Mouse (Mus musculus): ENCODE results near the gene Map4k3. TPM values are rescaled to one million over a fixed set of nuclear protein-coding genes. Genes with fewer than 3 reads are reported as not detected.
"Not testable (repeated sequence)": the region's sequence is repeated elsewhere in the genome, so short reads cannot be mapped to it uniquely, and the experiment has no call there.

The Map4k3 gene
- polyA plus RNA-seq, 1 experiment from 2014 or later = 17.6 TPM

DNA sequence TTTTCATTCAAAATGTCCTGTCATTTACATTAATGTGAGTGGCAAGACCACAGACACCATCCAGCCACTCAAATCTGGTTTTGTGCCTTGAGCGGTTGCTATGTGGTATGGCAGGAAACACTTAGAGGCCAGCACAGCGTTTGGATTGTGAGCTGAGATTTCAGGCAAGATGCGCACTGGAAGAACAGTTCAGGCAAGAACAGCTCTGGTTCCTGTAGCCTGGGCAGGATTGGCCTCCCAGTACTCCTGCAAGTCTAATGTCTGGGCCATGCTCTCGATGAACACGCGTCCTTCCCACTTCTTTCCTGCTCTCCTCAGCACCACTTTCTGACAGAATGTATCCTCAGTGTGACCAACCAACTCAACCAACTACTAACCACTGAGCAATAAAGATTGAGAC lies 145.2 kb downstream of the Map4k3 start:
- Histone ChIP-seq H3K4me1 (no peaks in the 10 kb centered on the region), H3K27ac (no peak overlapping the region), H3K36me3 (peaks cover 54% of the 10 kb centered on the region), H3K9me3 (no peaks in the 10 kb centered on the region), H3K27me3 (ENCODE audit: insufficient read depth, poor library complexity, severe bottlenecking) (no peaks in the 10 kb centered on the region), H3K4me3 (no peak overlapping the region)
- WGBS = 92% methylated on average over 6 of the region's 6 CpGs
- peak; percentile 58 for DNase-seq (ENCODE audit: low spot score)

DNA sequence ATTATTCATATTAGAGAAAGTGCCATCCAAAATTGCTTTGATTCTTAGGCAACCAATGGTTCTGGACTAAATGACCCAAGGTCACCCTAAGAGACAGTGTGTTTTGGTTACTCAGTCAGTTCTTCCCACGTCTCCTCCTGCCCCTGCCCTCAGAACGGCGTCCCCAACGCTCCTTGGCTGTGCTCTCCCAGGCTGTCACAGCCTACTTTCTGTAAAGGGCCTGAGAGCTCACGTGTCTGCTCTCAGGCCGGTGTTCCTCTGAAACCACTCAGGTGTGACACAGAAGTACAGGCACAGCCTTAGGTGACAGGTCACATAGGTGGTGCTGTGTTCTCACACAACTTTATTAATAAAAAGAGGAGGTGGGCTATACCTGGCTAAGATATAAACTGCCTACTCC lies 148.4 kb downstream of the Map4k3 start:
- peaks cover 32% of the 10 kb centered on the region for H3K36me3 ChIP-seq

GRCm38 (mm10) chr17:80579089-80579488 lies 149.2 kb downstream of the Map4k3 start:
- 88% methylated on average over 9 of the region's 9 CpGs for WGBS
- no peak overlapping the region for H3K27ac ChIP-seq
- no peaks in the 10 kb centered on the region for H3K9me3 ChIP-seq
- H3K4me1 ChIP-seq = peaks cover 9% of the 10 kb centered on the region
- no peaks in the 10 kb centered on the region; the same call in 1 of the 2 replicates for H3K27me3 ChIP-seq (ENCODE audit: insufficient read depth, poor library complexity, severe bottlenecking)
- peaks cover 24% of the 10 kb centered on the region for H3K36me3 ChIP-seq
- H3K4me3 ChIP-seq = no peak overlapping the region
- peak; percentile 17 for DNase-seq (ENCODE audit: low spot score)

More for the DNA sequence above, 148.4 kb downstream of the Map4k3 start:
- H3K9me3 ChIP-seq = no peaks in the 10 kb centered on the region
- H3K27me3 ChIP-seq (ENCODE audit: insufficient read depth, poor library complexity, severe bottlenecking) = no peaks in the 10 kb centered on the region; the same call in 1 of the 2 replicates
- 79% methylated on average over 6 of the region's 6 CpGs for WGBS
- peaks cover 9% of the 10 kb centered on the region for H3K4me1 ChIP-seq
- H3K4me3 ChIP-seq = no peak overlapping the region
- H3K27ac ChIP-seq = no peak overlapping the region
- DNase-seq (ENCODE audit: low spot score) = peak; percentile 5

DNA sequence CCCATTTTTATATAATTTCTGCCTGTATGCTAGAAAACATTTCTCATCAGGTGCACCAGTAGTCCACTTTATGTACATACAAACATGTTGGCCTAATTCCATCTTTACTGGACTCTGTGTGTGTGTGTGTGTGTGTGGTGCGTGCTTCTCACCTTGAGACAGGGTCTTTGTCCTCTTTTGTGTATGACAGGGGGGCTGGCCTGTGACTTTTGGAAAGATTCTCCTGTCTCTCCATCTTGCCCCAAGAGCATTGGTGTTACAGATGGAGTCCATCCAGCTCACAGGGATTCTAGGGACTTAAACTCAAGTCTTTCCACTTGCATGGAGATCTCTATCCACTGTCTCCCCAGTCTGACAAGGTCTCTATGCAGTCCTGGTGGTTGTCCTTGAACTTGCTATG lies 150.2 kb downstream of the Map4k3 start:
- Histone ChIP-seq H3K36me3 (peaks cover 14% of the 10 kb centered on the region; the same call in 1 of the 2 replicates), H3K27me3 (ENCODE audit: insufficient read depth, poor library complexity, severe bottlenecking) (no peaks in the 10 kb centered on the region; the same call in 1 of the 2 replicates), H3K4me1 (peaks cover 9% of the 10 kb centered on the region), H3K4me3 (no peak overlapping the region), H3K9me3 (no peaks in the 10 kb centered on the region), H3K27ac (no peak overlapping the region)
- peak; percentile 61 for DNase-seq (ENCODE audit: low spot score)
- WGBS = 95% methylated on average over 1 of the region's 1 CpGs

DNA sequence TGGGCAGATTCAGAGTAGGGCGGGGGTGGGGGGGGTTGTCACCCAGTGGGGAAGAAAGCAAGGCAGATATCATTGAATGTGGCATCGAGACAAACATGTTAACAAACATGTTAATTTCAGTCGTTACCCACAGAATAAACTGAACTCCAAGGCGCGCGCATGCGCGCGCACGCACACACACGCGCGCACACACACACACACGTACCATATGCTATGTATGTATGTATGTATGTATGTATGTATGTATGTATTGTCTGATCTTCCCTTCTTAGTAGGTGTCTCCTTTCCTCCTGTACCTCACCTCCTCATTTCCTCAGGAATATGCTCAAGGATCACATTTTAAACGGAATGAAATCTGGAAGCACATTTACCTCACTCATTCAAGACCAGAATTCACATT lies 150.6 kb downstream of the Map4k3 start, which contains the start of gene Cdkl4:
TSS of gene Cdkl4 (minus strand) at position 175 of the 400 bp plus-strand sequence.
- H3K4me3 ChIP-seq = peak within 1 kb of the TSS; percentile 62
- 69% methylated on average over 15 of the region's 15 CpGs for WGBS
- H3K9me3 ChIP-seq = no peaks in the 10 kb centered on the region
- no peak for DNase-seq (ENCODE audit: low spot score)
- H3K27ac ChIP-seq = peak within 1 kb of the TSS; percentile 37; the same call in 1 of the 2 replicates
- H3K4me1 ChIP-seq = peaks cover 9% of the 10 kb centered on the region
- peaks cover 10% of the 10 kb centered on the region; the same call in 1 of the 2 replicates for H3K36me3 ChIP-seq
- H3K27me3 ChIP-seq (ENCODE audit: insufficient read depth, poor library complexity, severe bottlenecking) = no peaks in the 10 kb centered on the region; the same call in 1 of the 2 replicates

- peak overlapping the region; percentile 62 for H3K4me3 ChIP-seq
- H3K27me3 ChIP-seq (ENCODE audit: insufficient read depth, poor library complexity, severe bottlenecking) = no peaks in the 10 kb centered on the region; the same call in 1 of the 2 replicates
- H3K27ac ChIP-seq = peak overlapping the region; percentile 37; the same call in 1 of the 2 replicates
- peaks cover 9% of the 10 kb centered on the region for H3K4me1 ChIP-seq
- peak; percentile 82 for DNase-seq (ENCODE audit: low spot score)
- 2% methylated on average over 29 of the region's 30 CpGs for WGBS
- peaks cover 6% of the 10 kb centered on the region; the same call in 1 of the 2 replicates for H3K36me3 ChIP-seq
- H3K9me3 ChIP-seq = no peaks in the 10 kb centered on the region
Observed at GRCm38 (mm10) chr17:80577214-80577613, 151.1 kb downstream of the Map4k3 start.

DNA sequence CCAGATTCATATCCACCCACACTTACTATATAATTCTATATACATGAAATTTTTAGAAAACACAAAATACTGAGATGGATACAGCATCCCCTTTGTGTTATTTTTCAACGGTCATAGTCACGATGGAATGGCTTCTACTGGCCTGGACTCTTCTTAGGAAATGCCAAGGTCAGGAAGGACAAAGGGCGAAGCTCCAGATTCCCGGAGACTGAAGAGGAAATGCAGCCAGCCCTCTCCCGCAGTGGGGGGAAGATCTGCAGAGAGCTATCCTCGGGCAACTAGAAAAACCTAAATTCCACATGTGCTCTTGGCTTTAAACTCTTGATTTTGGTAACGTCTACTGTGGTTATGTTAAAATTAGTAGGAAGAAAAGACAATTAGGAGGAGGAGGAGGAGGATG lies 153.3 kb downstream of the Map4k3 start:
- peaks cover 9% of the 10 kb centered on the region for H3K4me1 ChIP-seq
- peaks cover 2% of the 10 kb centered on the region; the same call in 1 of the 2 replicates for H3K36me3 ChIP-seq
- H3K9me3 ChIP-seq = no peaks in the 10 kb centered on the region
- H3K27me3 ChIP-seq (ENCODE audit: insufficient read depth, poor library complexity, severe bottlenecking) = no peaks in the 10 kb centered on the region; the same call in 1 of the 2 replicates
- no peak overlapping the region for H3K27ac ChIP-seq
- no peak overlapping the region for H3K4me3 ChIP-seq
- DNase-seq (ENCODE audit: low spot score) = peak; percentile 24
- WGBS = 56% methylated on average over 7 of the region's 7 CpGs

- peak; percentile 31 for DNase-seq (ENCODE audit: low spot score)
- H3K27ac ChIP-seq = no peak overlapping the region
- H3K4me1 ChIP-seq = peaks cover 9% of the 10 kb centered on the region
- H3K9me3 ChIP-seq = no peaks in the 10 kb centered on the region
- 84% methylated on average over 7 of the region's 7 CpGs for WGBS
- no peak overlapping the region for H3K4me3 ChIP-seq
- H3K36me3 ChIP-seq = no peaks in the 10 kb centered on the region
- H3K27me3 ChIP-seq (ENCODE audit: insufficient read depth, poor library complexity, severe bottlenecking) = no peaks in the 10 kb centered on the region; the same call in 1 of the 2 replicates
Observed at GRCm38 (mm10) chr17:80574471-80574965, 153.8 kb downstream of the Map4k3 start.

GRCm38 (mm10) chr17:80572187-80572935 lies 155.9 kb downstream of the Map4k3 start:
- Histone ChIP-seq H3K9me3 (no peaks in the 10 kb centered on the region), H3K4me1 (peaks cover 6% of the 10 kb centered on the region), H3K4me3 (no peak overlapping the region), H3K36me3 (no peaks in the 10 kb centered on the region), H3K27ac (no peak overlapping the region), H3K27me3 (ENCODE audit: insufficient read depth, poor library complexity, severe bottlenecking) (no peaks in the 10 kb centered on the region; the same call in 1 of the 2 replicates)
- DNase-seq (ENCODE audit: low spot score) = peak; percentile 54
- 94% methylated on average over 13 of the region's 13 CpGs for WGBS

DNA sequence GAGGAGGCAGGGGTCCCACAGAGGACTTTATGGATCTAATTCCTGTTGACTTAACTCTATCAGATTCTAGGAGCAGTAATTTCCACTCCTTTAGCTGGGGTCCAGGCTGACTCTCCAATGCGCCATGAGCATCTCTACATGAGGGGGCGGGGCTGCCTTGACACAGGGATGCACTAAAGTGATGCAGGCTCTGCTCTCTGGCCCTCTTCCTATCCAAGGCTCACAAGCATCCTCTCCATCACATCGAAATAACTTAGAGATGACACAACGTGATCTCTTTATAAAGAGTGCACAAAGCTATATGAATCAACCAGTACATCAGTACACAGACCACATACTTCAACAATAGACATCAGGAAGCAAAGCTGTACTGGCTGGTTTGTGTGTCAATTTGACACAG lies 156.8 kb downstream of the Map4k3 start:
- WGBS = 83% methylated on average over 4 of the region's 4 CpGs
- Histone ChIP-seq H3K36me3 (no peaks in the 10 kb centered on the region), H3K4me1 (no peaks in the 10 kb centered on the region), H3K27me3 (ENCODE audit: insufficient read depth, poor library complexity, severe bottlenecking) (no peaks in the 10 kb centered on the region), H3K9me3 (no peaks in the 10 kb centered on the region), H3K27ac (no peak overlapping the region), H3K4me3 (no peak overlapping the region)
- peak; percentile 55 for DNase-seq (ENCODE audit: low spot score)

DNA sequence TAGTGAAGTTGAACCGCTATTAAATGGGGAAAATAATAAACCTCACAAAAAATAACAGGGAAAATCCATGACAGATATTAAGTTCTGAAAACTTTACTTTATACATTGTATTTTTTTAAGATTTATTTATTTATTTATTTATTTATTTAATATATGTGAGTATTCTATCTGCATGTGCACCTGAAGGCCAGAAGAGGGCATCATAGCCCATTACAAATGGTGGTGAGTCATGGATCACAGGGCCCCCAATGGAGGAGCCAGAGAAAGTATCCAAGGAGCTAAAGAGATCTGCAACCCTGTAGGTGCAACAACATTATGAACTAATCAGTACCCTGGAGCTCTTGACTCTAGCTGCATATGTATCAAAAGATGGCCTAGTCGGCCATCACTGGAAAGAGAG lies 158.6 kb downstream of the Map4k3 start:
- H3K27ac ChIP-seq; H3K4me1 ChIP-seq; H3K36me3 ChIP-seq; H3K4me3 ChIP-seq; H3K27me3 ChIP-seq (ENCODE audit: insufficient read depth, poor library complexity, severe bottlenecking); H3K9me3 ChIP-seq: not testable (repeated sequence)
- DNase-seq (ENCODE audit: low spot score) = peak; percentile 31
- WGBS = 88% methylated on average over 1 of the region's 2 CpGs

DNA sequence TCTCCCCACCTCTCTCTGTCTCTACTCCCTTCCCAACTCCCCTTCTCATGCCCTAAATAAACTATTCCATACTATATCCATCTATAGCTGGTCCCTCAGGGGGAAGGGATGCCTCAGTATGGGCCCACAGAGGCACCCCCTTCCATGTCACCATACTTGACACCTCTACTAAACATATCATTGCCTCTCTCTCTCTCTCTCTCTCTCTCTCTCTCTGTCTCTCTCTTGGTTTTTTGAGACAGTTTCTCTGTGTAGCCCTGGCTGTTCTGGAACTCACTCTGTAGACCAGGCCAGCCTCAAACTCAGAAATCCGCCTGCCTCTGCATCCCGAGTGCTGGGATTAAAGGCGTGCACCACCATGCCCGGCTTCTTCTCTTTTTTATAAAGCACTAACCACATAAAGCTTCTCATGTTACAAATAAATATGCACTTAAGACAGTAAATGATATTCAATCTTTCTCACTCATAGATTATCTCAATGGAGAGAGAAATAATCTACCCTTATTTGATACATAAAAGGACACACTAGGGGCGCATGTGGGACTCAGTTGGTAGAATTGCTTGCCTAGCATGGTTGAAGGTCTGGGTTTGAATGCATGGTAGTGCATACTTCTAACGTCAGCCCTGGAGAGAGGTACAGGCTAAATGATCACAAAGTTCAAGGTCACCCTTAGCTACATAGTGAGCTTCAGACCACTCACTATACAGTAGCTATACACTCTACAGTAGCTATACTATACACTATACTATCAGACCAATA lies 159.3 kb downstream of the Map4k3 start:
- WGBS = 82% methylated on average over 6 of the region's 6 CpGs
- no peaks in the 10 kb centered on the region for H3K4me1 ChIP-seq
- DNase-seq (ENCODE audit: low spot score) = peak; percentile 42
- H3K4me3 ChIP-seq = no peak overlapping the region
- H3K27me3 ChIP-seq (ENCODE audit: insufficient read depth, poor library complexity, severe bottlenecking) = no peaks in the 10 kb centered on the region
- H3K36me3 ChIP-seq = no peaks in the 10 kb centered on the region
- no peak overlapping the region for H3K27ac ChIP-seq
- peaks cover 5% of the 10 kb centered on the region; the same call in 1 of the 2 replicates for H3K9me3 ChIP-seq

GRCm38 (mm10) chr17:80568441-80568840 lies 159.8 kb downstream of the Map4k3 start:
- Histone ChIP-seq H3K27ac (no peak overlapping the region), H3K27me3 (ENCODE audit: insufficient read depth, poor library complexity, severe bottlenecking) (no peaks in the 10 kb centered on the region), H3K4me3 (no peak overlapping the region), H3K4me1 (no peaks in the 10 kb centered on the region), H3K9me3 (peaks cover 5% of the 10 kb centered on the region; the same call in 1 of the 2 replicates), H3K36me3 (no peaks in the 10 kb centered on the region)
- 81% methylated on average over 2 of the region's 2 CpGs for WGBS
- peak; percentile 22 for DNase-seq (ENCODE audit: low spot score)
